Mouse (Mus musculus) ES-CJ7 (cell line): ENCODE measurements around the gene Pcdh15.
A peak's percentile ranks its signal among the peaks of the same experiment; 100 is the strongest.

Experiments used
- DNase-seq: peaks from one replicate; pipeline ENCODE4 v3.0.0; 2011; ENCODE audit warnings: low read depth, low spot score

The Pcdh15 gene

GRCm38 (mm10) chr10:73333426-73333825, 234.3 kb downstream of the Pcdh15 start:
- no peak for DNase-seq

GRCm38 (mm10) chr10:73379001-73379400, 279.9 kb downstream of the Pcdh15 start:
- no peak for DNase-seq

- DNase-seq: no peak
These were observed 284.9 kb downstream of the Pcdh15 start for GRCm38 (mm10) chr10:73384003-73384402.

- peak; percentile 40 for DNase-seq
These were observed 301.3 kb downstream of the Pcdh15 start for GRCm38 (mm10) chr10:73400426-73400825.

GRCm38 (mm10) chr10:73425408-73425807, 326.3 kb downstream of the Pcdh15 start:
- DNase-seq: no peak

GRCm38 (mm10) chr10:73431345-73431744, 332.2 kb downstream of the Pcdh15 start:
- DNase-seq: no peak

- no peak for DNase-seq
These were observed 384.9 kb downstream of the Pcdh15 start for GRCm38 (mm10) chr10:73484082-73484481.

- no peak for DNase-seq
These were observed 392.5 kb downstream of the Pcdh15 start for GRCm38 (mm10) chr10:73491654-73492053.

GRCm38 (mm10) chr10:73514846-73515245, 415.7 kb downstream of the Pcdh15 start:
- DNase-seq: no peak

GRCm38 (mm10) chr10:73515742-73516141, 416.6 kb downstream of the Pcdh15 start:
- no peak for DNase-seq

GRCm38 (mm10) chr10:73519438-73519837, 420.3 kb downstream of the Pcdh15 start:
- no peak for DNase-seq

GRCm38 (mm10) chr10:73552831-73553230, 453.7 kb downstream of the Pcdh15 start:
- DNase-seq: peak; percentile 27

- peak; percentile 16 for DNase-seq
These were observed 465.1 kb downstream of the Pcdh15 start for GRCm38 (mm10) chr10:73564216-73564615.

GRCm38 (mm10) chr10:73574711-73575297, 475.7 kb downstream of the Pcdh15 start:
- DNase-seq: no peak

- DNase-seq: no peak
These were observed 568.4 kb downstream of the Pcdh15 start for GRCm38 (mm10) chr10:73667501-73667900.

- DNase-seq: no peak
These were observed 601.6 kb downstream of the Pcdh15 start for GRCm38 (mm10) chr10:73700519-73701286.

- no peak for DNase-seq
These were observed 626.6 kb downstream of the Pcdh15 start for GRCm38 (mm10) chr10:73725566-73726240.

- no peak for DNase-seq
These were observed 634.1 kb downstream of the Pcdh15 start for GRCm38 (mm10) chr10:73733246-73733645.

GRCm38 (mm10) chr10:73749021-73749420, 649.9 kb downstream of the Pcdh15 start:
- DNase-seq: no peak

GRCm38 (mm10) chr10:73753876-73754275, 654.7 kb downstream of the Pcdh15 start:
- no peak for DNase-seq

GRCm38 (mm10) chr10:73782945-73783344, 683.8 kb downstream of the Pcdh15 start:
- DNase-seq: no peak

GRCm38 (mm10) chr10:73788163-73788562, 689.0 kb downstream of the Pcdh15 start:
- no peak for DNase-seq

GRCm38 (mm10) chr10:73805069-73805468, 705.9 kb downstream of the Pcdh15 start:
- no peak for DNase-seq
